Mouse (Mus musculus) bone marrow, adult 2 months (tissue): ENCODE results near the gene Nfatc4.

Experiments
- CTCF ChIP-seq: fragments of 200-500 bp; IDR thresholded peaks from 2 replicates; pipeline ENCODE4 v1.5.1; 2011; ENCODE audit warnings: low read length, control low read depth; ENCODE audit not compliant: control insufficient read depth, insufficient read depth
- POLR2A ChIP-seq: fragments of 200-500 bp; IDR thresholded peaks from 2 replicates; pipeline ENCODE4 v1.6.1; 2011; ENCODE audit warnings: low read depth, mild to moderate bottlenecking, control low read depth, low read length, borderline replicate concordance; ENCODE audit not compliant: control insufficient read depth

- no peak for TF ChIP-seq CTCF
- TF ChIP-seq POLR2A: no peak
Observed at GRCm38 (mm10) chr14:55882171-55882641, 59.3 kb downstream of the Nfatc4 start.
